Mouse (Mus musculus): ENCODE data around the gene Pax2.
"Not testable (repeated sequence)": the region's sequence is repeated elsewhere in the genome, so short reads cannot be mapped to it uniquely, and the experiment has no call there.

Gene Pax2

GRCm38 (mm10) chr19:44835042-44835930 lies 79.4 kb downstream of the Pax2 start:
- DNase-seq (ENCODE audit: low read depth, low spot score): no peak

- no peak for DNase-seq (ENCODE audit: low read depth, low spot score)
These were observed 80.4 kb downstream of the Pax2 start for GRCm38 (mm10) chr19:44835931-44836861.

GRCm38 (mm10) chr19:44837426-44838205 lies 81.8 kb downstream of the Pax2 start:
- DNase-seq (ENCODE audit: low read depth, low spot score): no peak

DNA sequence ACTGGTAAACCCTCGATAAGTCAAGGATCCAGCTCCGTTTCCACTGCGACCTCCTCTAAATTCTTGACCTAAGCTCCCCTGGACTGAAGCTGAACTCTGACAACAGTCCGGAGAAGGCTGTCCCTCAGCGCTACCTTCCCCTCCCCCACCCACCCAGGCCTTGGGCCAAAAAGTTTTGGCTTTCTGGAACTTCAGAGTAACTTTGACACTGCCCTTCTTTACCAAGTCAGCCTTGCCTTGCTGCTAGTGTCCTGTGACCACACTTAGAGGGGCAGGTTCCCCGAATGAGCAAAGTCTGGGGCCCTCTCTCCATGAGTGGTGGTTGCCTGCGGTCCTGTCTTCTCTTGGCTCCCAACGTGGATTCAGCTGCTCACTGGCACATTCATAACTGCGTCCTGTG lies 82.5 kb downstream of the Pax2 start:
- DNase-seq (ENCODE audit: low read depth, low spot score): no peak

- not testable (repeated sequence) for DNase-seq (ENCODE audit: low read depth, low spot score)
These were observed 86.8 kb downstream of the Pax2 start for GRCm38 (mm10) chr19:44842661-44843060.

DNA sequence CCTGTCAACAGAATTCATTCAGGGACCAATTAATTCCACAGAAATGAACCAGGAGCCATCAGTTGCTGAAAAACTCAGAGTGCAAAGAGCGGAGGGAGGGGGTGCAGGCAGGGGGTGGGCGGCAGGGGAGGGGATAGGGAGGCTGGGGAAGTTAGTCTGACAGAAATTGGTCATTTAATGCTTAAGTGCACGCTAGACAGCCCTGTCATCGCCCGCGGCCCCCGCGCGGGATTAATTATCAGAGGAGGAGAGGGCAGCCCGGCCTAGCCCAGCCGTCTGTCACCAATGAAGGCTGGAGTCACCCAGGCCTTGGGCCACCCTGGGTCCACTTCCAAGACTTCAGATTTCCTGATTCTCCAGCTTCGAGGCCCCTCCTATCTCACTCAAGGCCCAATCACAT lies 93.6 kb downstream of the Pax2 start:
- DNase-seq (ENCODE audit: low read depth, low spot score): no peak

DNA sequence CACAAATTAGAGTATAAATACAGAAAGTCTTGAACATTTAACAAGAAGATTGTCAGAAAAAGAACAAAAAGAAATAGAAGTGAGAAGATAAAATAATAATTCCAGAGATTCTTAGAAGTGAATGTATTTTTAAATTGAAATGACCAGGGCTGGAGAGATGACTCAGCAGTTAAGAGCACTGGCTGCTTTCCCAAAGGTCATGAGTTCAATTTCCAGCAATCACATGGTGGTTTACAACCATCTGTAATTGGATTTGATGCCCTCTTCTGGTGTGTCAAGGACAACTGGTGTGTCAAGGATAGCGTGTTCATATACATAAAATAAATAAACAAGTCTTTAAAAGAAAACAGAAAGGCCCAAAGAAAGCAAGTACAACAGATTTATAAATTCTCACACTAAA lies 102.8 kb downstream of the Pax2 start:
- no peak for DNase-seq (ENCODE audit: low read depth, low spot score)

GRCm38 (mm10) chr19:44868766-44869165 lies 112.9 kb downstream of the Pax2 start:
- DNase-seq (ENCODE audit: low read depth, low spot score): no peak

DNA sequence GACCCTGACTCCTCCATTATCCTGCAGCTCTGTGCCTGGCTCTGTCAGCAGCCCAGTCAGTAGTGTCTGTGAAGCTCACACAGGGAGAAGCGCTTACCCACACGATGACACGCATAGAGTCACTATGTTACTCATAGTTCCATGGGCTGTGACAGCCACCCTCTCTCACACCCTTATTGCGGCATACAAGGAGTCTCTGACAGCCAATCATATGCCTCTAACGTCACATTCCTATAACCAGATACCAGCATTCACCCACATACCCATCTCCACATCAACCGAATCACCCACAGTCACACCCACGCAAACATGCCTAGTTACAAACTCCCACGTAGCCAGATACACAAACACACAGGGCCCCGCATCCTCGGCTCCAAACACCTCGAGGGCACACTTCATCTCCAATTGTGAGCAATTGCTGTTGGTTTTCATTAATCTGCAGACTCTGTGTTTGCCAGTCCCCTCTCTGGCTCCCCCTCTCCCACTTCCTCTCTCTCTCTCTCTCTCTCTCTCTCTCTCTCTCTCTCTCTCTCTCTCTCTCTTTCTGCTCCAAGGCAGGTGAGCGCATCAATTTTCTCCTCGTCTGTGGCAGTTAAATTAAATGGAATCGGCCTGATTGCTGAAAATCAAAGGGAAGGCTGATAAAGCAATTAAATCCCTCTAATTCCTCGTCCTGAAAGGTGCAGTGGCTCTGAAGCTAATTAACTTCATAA lies 118.5 kb downstream of the Pax2 start:
- no peak for DNase-seq (ENCODE audit: low read depth, low spot score)

GRCm38 (mm10) chr19:44874928-44875327 lies 119.1 kb downstream of the Pax2 start:
- DNase-seq (ENCODE audit: low read depth, low spot score): no peak

DNA sequence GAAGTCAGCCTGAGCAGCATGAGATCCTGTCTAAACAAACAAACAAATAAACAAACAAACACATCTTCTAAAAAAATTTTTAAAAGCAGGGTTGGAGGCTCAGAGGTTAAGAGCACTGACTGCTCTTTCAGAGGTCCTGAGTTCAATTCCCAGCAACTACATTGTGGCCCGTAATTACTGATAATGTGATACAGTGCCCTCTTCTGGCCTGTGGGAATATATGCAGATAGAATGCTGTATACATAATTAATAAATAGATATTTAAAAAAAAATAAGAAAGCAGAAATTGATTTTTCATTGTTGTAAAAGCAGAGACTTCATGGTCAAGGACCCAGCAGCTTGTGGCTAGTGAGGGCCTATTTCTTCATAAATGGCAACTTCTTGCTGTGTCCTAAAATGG lies 119.9 kb downstream of the Pax2 start:
- no peak for DNase-seq (ENCODE audit: low read depth, low spot score)

- no peak for DNase-seq (ENCODE audit: low read depth, low spot score)
These were observed 120.7 kb downstream of the Pax2 start for GRCm38 (mm10) chr19:44876529-44876928.

- no peak for DNase-seq (ENCODE audit: low read depth, low spot score)
These were observed 126.7 kb downstream of the Pax2 start for GRCm38 (mm10) chr19:44882552-44883024.

- no peak for DNase-seq (ENCODE audit: low read depth, low spot score)
These were observed 128.5 kb downstream of the Pax2 start for GRCm38 (mm10) chr19:44884331-44884730.

GRCm38 (mm10) chr19:44886475-44886874 lies 130.6 kb downstream of the Pax2 start:
- no peak for DNase-seq (ENCODE audit: low read depth, low spot score)

Data from telencephalon, adult 2 months (tissue).